Mouse (Mus musculus) MEL (cell line): Measurements from ENCODE around the gene Ndufb4. TPM values are rescaled to one million over a fixed set of nuclear protein-coding genes. Genes with fewer than 3 reads are reported as not detected.

Source experiments
- DNase-seq: peaks from one replicate; pipeline ENCODE4 v3.0.0; 2011; ENCODE audit warnings: low read depth, low spot score
- H3K27ac ChIP-seq: 2 replicates; pipeline ENCODE4 v1.5.1; 2012; ENCODE audit warnings: low read depth, mild to moderate bottlenecking, control low read depth, low read length, moderate library complexity; ENCODE audit not compliant: control insufficient read depth
- H3K27me3 ChIP-seq, 2 experiments: fragments of 150-350 bp in 1 of 2; sonication (generic) in 1 of 2; 2 replicates each; pipeline ENCODE4 v1.6.1; 2012; ENCODE audit warnings: low read length in 2 of 2, mild to moderate bottlenecking in 2 of 2, improper control_type of control experiment in 1 of 2, moderate library complexity in 1 of 2; ENCODE audit not compliant: insufficient read depth in 2 of 2, control insufficient read depth in 1 of 2
- H3K36me3 ChIP-seq, 2 experiments: 2 replicates each; pipeline ENCODE4 v1.6.1; 2012 to 2014; ENCODE audit warnings: low read length in 2 of 2, improper control_type of control experiment in 1 of 2, inconsistent platforms in 1 of 2, mild to moderate bottlenecking in 1 of 2; ENCODE audit not compliant: insufficient read depth in 2 of 2, control insufficient read depth in 1 of 2
- H3K4me1 ChIP-seq, 2 experiments: fragments of 150-350 bp in 1 of 2; sonication (generic) in 1 of 2; 2 replicates each; pipeline ENCODE4 v1.6.1; 2012; ENCODE audit warnings: low read length in 2 of 2, improper control_type of control experiment in 1 of 2, mild to moderate bottlenecking in 1 of 2; ENCODE audit not compliant: insufficient read depth in 2 of 2, control insufficient read depth in 1 of 2
- H3K4me3 ChIP-seq, 2 experiments: fragments of 150-350 bp in 1 of 2; sonication (generic) in 1 of 2; 2 replicates each; pipeline ENCODE4 v1.5.1; 2012; ENCODE audit warnings: low read depth in 2 of 2, low read length in 2 of 2, mild to moderate bottlenecking in 2 of 2, moderate library complexity in 2 of 2, control low read depth in 1 of 2, improper control_type of control experiment in 1 of 2; ENCODE audit not compliant: control insufficient read depth in 1 of 2, insufficient read depth in 1 of 2
- H3K79me2 ChIP-seq: 2 replicates; pipeline ENCODE4 v1.6.1; 2012; ENCODE audit warnings: mild to moderate bottlenecking, low read length, moderate library complexity; ENCODE audit not compliant: control insufficient read depth, poor library complexity, insufficient read depth
- H3K9ac ChIP-seq: 2 replicates; pipeline ENCODE4 v1.6.1; 2012; ENCODE audit warnings: low read depth, mild to moderate bottlenecking, control low read depth, low read length, moderate library complexity; ENCODE audit not compliant: control insufficient read depth, poor library complexity, severe bottlenecking
- H3K9me3 ChIP-seq: fragments of 150-350 bp; sonication (generic); replicated peaks from 2 replicates; pipeline ENCODE4 v1.6.1; 2012; ENCODE audit warnings: mild to moderate bottlenecking, low read length, improper control_type of control experiment, moderate library complexity; ENCODE audit not compliant: insufficient read depth
- ETS1 ChIP-seq: IDR thresholded peaks from 2 replicates; pipeline ENCODE4 v1.6.1; 2012; ENCODE audit warnings: low read depth, mild to moderate bottlenecking, inconsistent platforms, low read length, improper control_type of control experiment, moderate library complexity
- GATA1 ChIP-seq: IDR thresholded peaks from 2 replicates; pipeline ENCODE4 v1.6.1; 2011; ENCODE audit warnings: low read depth, low read length, improper control_type of control experiment
- NRF1 ChIP-seq: IDR thresholded peaks from 2 replicates; pipeline ENCODE4 v1.6.1; 2014; ENCODE audit warnings: low read depth, mild to moderate bottlenecking, inconsistent platforms, low read length, improper control_type of control experiment, moderate library complexity; ENCODE audit not compliant: poor library complexity, insufficient read depth, severe bottlenecking
- POLR2AphosphoS5 ChIP-seq: IDR thresholded peaks from 2 replicates; pipeline ENCODE4 v1.6.1; 2012; ENCODE audit warnings: low read depth, borderline replicate concordance, mild to moderate bottlenecking, inconsistent platforms, low read length, moderate library complexity, mixed read lengths
- TCF12 ChIP-seq: IDR thresholded peaks from 2 replicates; pipeline ENCODE4 v1.6.1; 2014; ENCODE audit warnings: low read depth, mild to moderate bottlenecking, inconsistent platforms, low read length, improper control_type of control experiment, moderate library complexity
- UBTF ChIP-seq: IDR thresholded peaks from 2 replicates; pipeline ENCODE4 v1.6.1; 2012; ENCODE audit warnings: low read depth, mild to moderate bottlenecking, inconsistent platforms, low read length, improper control_type of control experiment, moderate library complexity, borderline replicate concordance; ENCODE audit not compliant: insufficient read depth
- USF1 ChIP-seq: IDR thresholded peaks from 2 replicates; pipeline ENCODE4 v1.6.1; 2014; ENCODE audit warnings: low read depth, mild to moderate bottlenecking, inconsistent platforms, low read length, improper control_type of control experiment, moderate library complexity
- ZMIZ1 ChIP-seq: IDR thresholded peaks from 2 replicates; pipeline ENCODE4 v1.6.1; 2012; ENCODE audit warnings: low read depth, mild to moderate bottlenecking, inconsistent platforms, low read length, improper control_type of control experiment, moderate library complexity
- ZNF384 ChIP-seq: IDR thresholded peaks from 2 replicates; pipeline ENCODE4 v1.6.1; 2012; ENCODE audit warnings: low read depth, mild to moderate bottlenecking, inconsistent platforms, low read length, improper control_type of control experiment
- polyA plus RNA-seq, 2 experiments: library from polyadenylated mRNA; stranded (reverse) in 1 of 2; unstranded in 1 of 2; fragments of >175 nt in 1 of 2; fragments of >200 nt in 1 of 2; gene quantifications; 2 replicates each; pipeline versions ENCODE4 v1.2.1 to v1.2.4; 2012; ENCODE audit warnings: low replicate concordance in 2 of 2, low read depth in 1 of 2; ENCODE audit not compliant: insufficient read length in 2 of 2, insufficient read depth in 1 of 2, missing spikeins in 1 of 2
- total RNA-seq: library from RNA; depleted of rRNA; stranded (reverse); fragments of 300-350 nt; gene quantifications from 2 replicates; pipeline ENCODE4 v1.2.3, GENCODE M21; 2012

Ndufb4 gene
- total and polyA plus RNA-seq, 3 experiments, result 28.9 to 48.0 TPM; not detected in 1

DNA sequence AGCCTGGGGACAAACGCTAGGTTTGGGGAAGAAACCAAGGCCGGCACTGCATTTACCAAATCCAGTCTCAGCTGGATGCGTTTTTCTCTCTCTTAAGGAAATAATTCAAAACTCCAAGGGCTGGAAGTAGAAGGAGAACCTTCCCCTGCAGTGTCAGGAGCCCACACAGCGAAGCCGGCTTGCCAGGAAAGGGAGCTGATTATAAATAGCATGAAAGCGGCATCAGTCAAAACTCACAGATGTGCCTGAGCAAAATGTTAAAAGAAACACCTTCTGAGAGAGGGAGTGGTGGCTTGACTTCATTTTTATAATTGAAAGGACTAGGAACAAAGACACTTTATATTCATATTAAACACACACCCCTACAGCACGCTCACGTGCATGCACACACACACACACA, 43.9 kb downstream of the Ndufb4 start:
- TF ChIP-seq ETS1 (no peak), NRF1 (no peak), USF1 (no peak), ZNF384 (no peak)

DNA sequence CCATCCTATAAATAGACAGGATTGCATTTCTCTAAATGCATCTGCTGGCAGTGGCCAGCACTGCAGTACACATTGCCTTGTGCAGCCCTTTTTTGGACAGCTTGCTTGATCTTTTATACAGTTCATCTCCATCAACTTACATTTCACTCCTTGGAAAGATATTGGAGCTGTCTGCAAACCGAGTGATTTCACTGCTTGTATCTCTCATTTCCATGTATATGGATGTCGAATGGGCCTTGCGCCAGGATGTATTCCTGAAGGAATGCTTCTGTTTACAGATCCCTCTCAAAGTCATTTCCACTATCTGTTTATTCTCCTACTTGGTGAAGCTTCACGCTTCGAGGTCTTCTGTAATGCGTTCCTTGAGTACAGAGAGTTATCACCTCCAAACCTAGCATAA, 50.0 kb downstream of the Ndufb4 start:
- Histone ChIP-seq H3K9me3 (no peaks in the 10 kb centered on the region), H3K27ac (no peak overlapping the region), H3K4me3 (no peak overlapping the region), H3K4me1 (no peaks in the 10 kb centered on the region), H3K36me3 (no peaks in the 10 kb centered on the region), H3K79me2 (no peaks in the 10 kb centered on the region), H3K9ac (no peak overlapping the region), H3K27me3 (peaks cover 6% of the 10 kb centered on the region in 2 experiments; a peak in 3 of 4 replicates)
- no peak for DNase-seq
- no peak for TF ChIP-seq GATA1
- TF ChIP-seq TCF12, result no peak
- TF ChIP-seq UBTF, result no peak
- TF ChIP-seq POLR2AphosphoS5, result no peak

More for the DNA sequence above, 43.9 kb downstream of the Ndufb4 start:
- Histone ChIP-seq H3K4me1 (no peaks in the 10 kb centered on the region), H3K4me3 (no peak overlapping the region), H3K27ac (no peak overlapping the region), H3K9me3 (no peaks in the 10 kb centered on the region), H3K27me3 (peaks cover 1 to 3% of the 10 kb centered on the region in 2 experiments; a peak in 2 of 4 replicates), H3K36me3 (no peaks in the 10 kb centered on the region), H3K9ac (no peak overlapping the region), H3K79me2 (no peaks in the 10 kb centered on the region)
- no peak for DNase-seq

DNA sequence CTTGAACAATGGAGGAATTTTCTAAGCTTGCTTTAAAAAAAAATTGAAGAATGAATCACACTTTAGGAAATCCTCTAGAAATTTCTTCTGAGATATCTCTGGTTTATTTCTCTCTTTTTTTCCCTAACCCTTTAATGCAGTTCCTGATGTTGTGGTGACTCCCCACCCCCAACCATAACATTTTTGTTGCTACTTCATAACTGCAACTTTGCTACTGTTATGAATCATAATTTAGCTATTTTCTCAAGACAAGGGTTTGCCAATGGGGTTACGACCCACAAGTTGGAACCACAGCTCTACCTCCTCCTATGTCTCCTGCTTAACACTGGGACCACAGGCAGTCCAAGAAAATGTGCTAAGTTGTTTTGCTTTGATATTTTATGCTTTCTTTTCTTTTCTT, 50.8 kb downstream of the Ndufb4 start:
- no peak overlapping the region for H3K4me3 ChIP-seq
- no peaks in the 10 kb centered on the region for H3K9me3 ChIP-seq
- no peaks in the 10 kb centered on the region for H3K36me3 ChIP-seq
- no peak overlapping the region for H3K9ac ChIP-seq
- no peak overlapping the region for H3K27ac ChIP-seq
- H3K4me1 ChIP-seq, result no peaks in the 10 kb centered on the region
- no peak for DNase-seq
- no peaks in the 10 kb centered on the region for H3K79me2 ChIP-seq
- TF ChIP-seq ZMIZ1, result no peak
- peaks cover 6% of the 10 kb centered on the region in 2 experiments; a peak in 3 of 4 replicates for H3K27me3 ChIP-seq
